Mouse (Mus musculus) lung, embryonic 14.5 days (tissue): Measurements from ENCODE around the gene Pi4kb. TPM values are rescaled to one million over a fixed set of nuclear protein-coding genes. Genes with fewer than 3 reads are reported as not detected.
"Not testable (repeated sequence)": the region's sequence is repeated elsewhere in the genome, so short reads cannot be mapped to it uniquely, and the experiment has no call there.

Source experiments
- ATAC-seq: fragments of 200-750 bp; cut with Nextera tagmentation; 2 replicates; pipeline ENCODE4 v1.8.0; 2017; ENCODE audit warnings: mild to moderate bottlenecking, moderate TSS enrichment, moderate library complexity; ENCODE audit not compliant: insufficient read depth
- DNase-seq: peaks from one replicate; pipeline ENCODE4 v3.0.0-alpha.2; 2015
- H3K27ac ChIP-seq: fragments of 300-500 bp; sonication (generic); 2 replicates; pipeline ENCODE4 v1.5.1; 2014; ENCODE audit warnings: low read depth, mild to moderate bottlenecking, moderate library complexity
- H3K27me3 ChIP-seq: fragments of 300-500 bp; sonication (generic); 2 replicates; pipeline ENCODE4 v1.6.1; 2014; ENCODE audit warnings: low read length, control low read depth; ENCODE audit not compliant: insufficient read depth
- H3K36me3 ChIP-seq: fragments of 300-500 bp; sonication (generic); 2 replicates; pipeline ENCODE4 v1.6.1; 2014; ENCODE audit warnings: control low read depth; ENCODE audit not compliant: insufficient read depth
- H3K4me1 ChIP-seq: fragments of 300-500 bp; sonication (generic); 2 replicates; pipeline ENCODE4 v1.6.1; 2014; ENCODE audit warnings: antibody characterized with exemption, control low read depth; ENCODE audit not compliant: insufficient read depth
- H3K4me2 ChIP-seq: fragments of 300-500 bp; sonication (generic); 2 replicates; pipeline ENCODE4 v1.6.1; 2014; ENCODE audit warnings: mild to moderate bottlenecking
- H3K4me3 ChIP-seq: fragments of 300-500 bp; sonication (generic); 2 replicates; pipeline ENCODE4 v1.5.1; 2014; ENCODE audit warnings: low read depth, low read length
- H3K9ac ChIP-seq: fragments of 300-500 bp; sonication (generic); 2 replicates; pipeline ENCODE4 v1.6.1; 2014
- H3K9me3 ChIP-seq: fragments of 300-500 bp; sonication (generic); 2 replicates; pipeline ENCODE4 v1.6.1; 2016; ENCODE audit warnings: low read depth, low read length, control low read depth
- CTCF ChIP-seq: IDR thresholded peaks from 2 replicates; pipeline ENCODE4 v1.5.1; 2016; ENCODE audit warnings: antibody characterized with exemption, low read depth
- WGBS: fragments of 180-500 bp; shearing (Covaris S2); extraction: QIAGEN DNeasy Blood & Tissue Kit; methylation state at CpG from one replicate; pipeline ENCODE4 v1.1.7; 2014; 5-methylcytosine and 5-hydroxymethylcytosine counted together
- polyA plus RNA-seq: library from polyadenylated mRNA; unstranded; fragments of >200 nt; fragmentation: Nextera tagmentation; extraction: Ambion mirVana; gene quantifications from 2 replicates; pipeline ENCODE4 v1.2.1, GENCODE M21; 2014

The Pi4kb gene
- polyA plus RNA-seq, 1 experiment from 2014 or later, result 24.7 TPM

DNA sequence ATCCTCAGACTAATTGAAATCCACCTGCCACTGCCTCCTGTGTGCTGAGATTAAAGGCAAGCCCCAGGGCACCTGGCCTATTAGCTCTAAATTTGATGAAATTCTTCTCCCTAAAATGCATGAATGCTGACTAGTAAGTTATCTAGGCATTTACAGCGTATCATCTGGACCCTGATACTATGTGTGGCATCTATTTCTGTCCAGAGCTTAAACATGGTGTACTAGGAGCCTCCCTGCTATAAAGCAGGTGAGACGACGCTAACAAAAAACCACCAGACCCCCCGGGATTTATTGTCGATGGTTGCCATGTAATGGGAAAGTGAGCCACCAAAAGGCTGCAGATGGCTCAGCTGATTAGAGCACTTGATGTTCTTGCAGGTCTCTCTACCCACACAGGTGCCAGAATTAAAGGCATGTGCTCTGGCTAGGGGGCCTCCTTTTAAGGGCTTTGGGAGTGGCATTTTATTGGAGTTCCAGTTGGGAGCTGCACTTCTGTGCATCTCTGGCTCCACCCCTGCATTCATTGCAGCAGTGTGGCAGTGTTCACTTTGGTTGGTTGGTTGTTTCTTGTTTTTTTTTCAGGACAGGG lies 52.6 kb downstream of the Pi4kb start:
- Histone ChIP-seq H3K27ac (no peak overlapping the region), H3K27me3 (no peaks in the 10 kb centered on the region), H3K9ac (no peak overlapping the region), H3K36me3 (peaks cover 19% of the 10 kb centered on the region), H3K4me2 (no peak overlapping the region), H3K4me3 (no peak overlapping the region), H3K9me3 (no peaks in the 10 kb centered on the region), H3K4me1 (peaks cover 6% of the 10 kb centered on the region; the same call in 1 of the 2 replicates)
- TF ChIP-seq CTCF, result no peak
- no peak for DNase-seq
- 63% methylated on average over 5 of the region's 5 CpGs for WGBS
- no peak for ATAC-seq

DNA sequence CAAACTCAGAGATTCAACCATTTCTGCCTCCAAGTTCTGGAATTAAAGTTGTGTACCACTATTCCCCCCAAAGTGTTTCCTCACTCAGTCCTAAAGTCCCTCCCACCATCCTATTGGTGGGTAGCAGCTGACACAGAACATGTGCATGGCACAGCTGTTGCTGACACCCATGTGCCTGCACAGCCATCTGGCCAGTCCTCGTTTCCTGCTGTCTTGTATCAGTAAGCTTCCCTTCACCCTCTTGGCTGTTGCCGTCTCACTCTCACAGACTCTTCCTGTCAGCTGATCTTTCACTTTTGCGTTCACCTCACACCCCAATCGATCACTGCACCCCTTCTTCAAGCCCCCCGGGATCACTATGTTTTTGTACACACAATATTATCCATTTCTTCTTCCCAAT lies 53.2 kb downstream of the Pi4kb start:
- Histone ChIP-seq H3K9me3 (no peaks in the 10 kb centered on the region), H3K4me1 (peaks cover 6% of the 10 kb centered on the region; the same call in 1 of the 2 replicates), H3K4me2 (no peak overlapping the region), H3K36me3 (peaks cover 24% of the 10 kb centered on the region), H3K27ac (0 out of 2 replicates have a peak overlapping the region, but pooled peaks have one; percentile 9), H3K9ac (no peak overlapping the region), H3K4me3 (no peak overlapping the region), H3K27me3 (no peaks in the 10 kb centered on the region)
- peak; percentile 53; the same call in 1 of the 2 replicates for ATAC-seq
- peak; percentile 52 for DNase-seq
- 40% methylated on average over 5 of the region's 5 CpGs for WGBS
- TF ChIP-seq CTCF, result no peak

DNA sequence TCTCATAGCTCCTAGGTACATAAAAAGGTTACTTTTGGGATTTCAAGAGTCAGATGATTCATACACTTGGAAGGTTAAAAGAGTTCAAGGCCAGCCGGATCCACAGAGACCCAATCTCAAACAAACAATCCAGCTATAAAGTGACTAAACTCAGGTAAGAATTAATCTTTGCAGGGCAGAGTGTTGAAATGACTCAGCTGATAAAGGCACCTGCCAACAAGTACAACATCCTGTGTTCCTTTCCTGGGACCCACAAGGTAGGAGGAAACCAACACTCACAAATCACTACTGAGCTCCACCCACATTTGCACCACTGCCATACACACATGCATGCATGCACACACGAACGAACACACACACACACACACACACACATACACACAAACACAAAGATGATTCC lies 54.1 kb downstream of the Pi4kb start:
- DNase-seq (no peak), ATAC-seq (no peak)
- Histone ChIP-seq H3K4me1 (peaks cover 6% of the 10 kb centered on the region; the same call in 1 of the 2 replicates), H3K4me2 (no peak overlapping the region), H3K9ac (no peak overlapping the region), H3K27me3 (no peaks in the 10 kb centered on the region), H3K4me3 (no peak overlapping the region), H3K9me3 (no peaks in the 10 kb centered on the region), H3K27ac (no peak overlapping the region), H3K36me3 (peaks cover 33% of the 10 kb centered on the region)
- TF ChIP-seq CTCF, result no peak
- WGBS, result 57% methylated on average over 3 of the region's 3 CpGs

DNA sequence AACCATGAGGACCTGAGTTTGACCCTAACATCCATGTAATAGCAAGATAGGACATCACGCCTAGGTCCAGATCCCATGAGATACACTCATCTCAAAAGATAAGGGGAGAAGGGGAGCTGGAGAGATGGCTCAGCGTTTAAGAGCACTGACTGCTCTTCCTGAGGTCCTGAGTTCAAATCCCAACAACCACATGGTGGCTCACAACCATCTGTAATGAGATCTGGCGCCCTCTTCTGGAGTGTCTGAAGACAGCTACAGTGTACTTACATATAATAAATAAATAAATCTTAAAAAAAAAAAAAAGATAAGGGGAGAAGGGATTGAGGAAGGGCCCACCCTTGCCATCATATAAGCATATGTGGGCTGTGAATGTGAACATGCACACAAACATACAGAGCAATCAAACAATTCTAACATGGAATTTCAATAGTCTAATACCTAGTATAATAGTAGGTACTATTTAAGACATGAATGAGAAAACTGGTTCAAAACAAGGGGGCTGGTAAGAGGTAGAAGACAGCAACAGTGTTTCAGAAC lies 54.8 kb downstream of the Pi4kb start:
- not testable (repeated sequence) for DNase-seq, ATAC-seq, H3K4me3 ChIP-seq, H3K9me3 ChIP-seq, H3K27me3 ChIP-seq, H3K27ac ChIP-seq, H3K4me2 ChIP-seq, H3K9ac ChIP-seq, H3K4me1 ChIP-seq
- 0 out of 2 replicates have a peak, but pooled peaks have one; percentile 3 for TF ChIP-seq CTCF
- WGBS, result 70% methylated on average over 3 of the region's 3 CpGs
- peaks cover 41% of the 10 kb centered on the region for H3K36me3 ChIP-seq

DNA sequence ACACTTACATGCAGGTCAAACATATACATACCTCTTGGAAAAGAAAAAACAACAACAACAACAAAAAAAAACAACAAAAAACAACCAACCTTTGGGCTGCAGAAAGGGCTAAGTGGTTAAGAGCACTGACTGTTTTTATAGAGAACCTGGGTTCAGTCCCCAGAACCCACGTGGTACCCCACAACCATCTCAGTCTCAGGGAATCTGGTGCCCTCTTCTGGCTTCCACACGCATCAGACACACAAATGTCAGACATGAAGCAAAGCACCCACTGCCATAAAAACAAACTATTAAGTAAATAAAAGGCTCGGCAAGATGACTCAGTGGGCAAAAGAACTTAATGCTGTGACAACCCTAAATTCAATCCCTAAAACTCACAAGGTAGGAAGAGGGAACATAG lies 55.4 kb downstream of the Pi4kb start:
- H3K36me3 ChIP-seq, result peaks cover 47% of the 10 kb centered on the region
- 68% methylated on average over 3 of the region's 3 CpGs for WGBS

DNA sequence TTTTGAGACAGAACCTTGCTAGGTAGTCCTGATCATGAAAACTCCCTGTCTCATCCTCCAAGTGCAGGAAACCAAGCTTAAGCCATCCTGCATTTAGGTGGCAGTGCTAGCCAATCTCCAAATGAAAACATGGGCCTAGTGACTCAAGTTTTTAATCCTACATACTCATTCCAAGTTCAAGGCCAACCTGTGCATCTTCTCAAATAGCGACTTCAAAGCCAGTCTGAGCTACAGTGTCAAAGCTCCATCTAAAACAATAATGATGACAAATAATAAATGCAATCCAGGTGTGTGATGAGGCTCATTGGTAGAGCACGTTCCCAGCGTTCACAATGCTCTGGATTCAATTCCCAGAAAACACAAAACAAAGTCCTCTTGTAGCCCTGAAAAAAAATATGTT lies 67.1 kb downstream of the Pi4kb start:
- ATAC-seq (no peak), DNase-seq (no peak)
- H3K4me2 ChIP-seq, result peak overlapping the region; percentile 87
- peaks cover 20% of the 10 kb centered on the region for H3K36me3 ChIP-seq
- H3K27me3 ChIP-seq, result no peaks in the 10 kb centered on the region
- peaks cover 6% of the 10 kb centered on the region; the same call in 1 of the 2 replicates for H3K4me1 ChIP-seq
- peak overlapping the region; percentile 90 for H3K4me3 ChIP-seq
- no peak for TF ChIP-seq CTCF
- H3K9me3 ChIP-seq, result no peaks in the 10 kb centered on the region
- peak overlapping the region; percentile 85 for H3K9ac ChIP-seq
- 12% methylated on average over 3 of the region's 3 CpGs for WGBS
- H3K27ac ChIP-seq, result no peak overlapping the region

More for the DNA sequence above, 55.4 kb downstream of the Pi4kb start:
- no peak overlapping the region for H3K9ac ChIP-seq
- H3K4me1 ChIP-seq, result no peaks in the 10 kb centered on the region
- no peaks in the 10 kb centered on the region for H3K27me3 ChIP-seq
- DNase-seq, result peak; percentile 7
- TF ChIP-seq CTCF, result 0 out of 2 replicates have a peak, but pooled peaks have one; percentile 17
- no peak overlapping the region for H3K4me3 ChIP-seq
- no peak overlapping the region for H3K4me2 ChIP-seq
- no peak for ATAC-seq
- no peaks in the 10 kb centered on the region for H3K9me3 ChIP-seq
- H3K27ac ChIP-seq, result no peak overlapping the region

DNA sequence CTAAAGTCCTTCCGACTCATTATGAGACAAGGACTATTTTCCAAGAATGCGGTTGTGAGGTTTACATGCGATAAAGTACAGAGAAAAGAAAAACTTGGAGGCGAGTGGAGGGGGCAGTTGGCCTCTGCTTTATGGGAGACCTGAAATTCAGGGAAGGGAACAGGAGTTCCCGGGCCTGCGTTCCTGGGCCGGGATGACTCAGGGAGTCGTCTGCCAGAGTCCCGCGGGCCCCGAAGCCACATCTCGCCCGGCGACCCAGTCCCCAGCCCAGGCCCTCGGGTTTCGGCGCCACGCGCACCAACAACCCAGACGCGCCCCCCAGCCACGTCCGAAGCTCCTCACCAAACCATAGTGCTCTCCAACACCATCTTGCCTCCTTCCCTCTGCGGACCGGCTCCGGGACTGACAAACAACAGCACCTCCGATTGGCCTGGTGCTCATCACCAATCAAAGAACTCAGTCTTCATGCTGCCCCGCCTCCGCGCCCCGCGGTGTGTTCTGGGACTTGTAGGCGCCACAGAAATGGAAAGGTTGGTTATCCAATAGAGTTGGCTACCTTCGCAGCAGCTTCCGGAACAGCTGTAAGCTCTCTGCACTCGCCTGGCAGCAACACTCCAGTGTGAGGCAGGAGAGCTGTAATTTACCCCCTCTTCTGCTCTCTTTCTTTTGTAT lies 67.8 kb downstream of the Pi4kb start, which contains the start of gene Psmd4:
Psmd4 (minus strand) TSS at position 449 of the 672 bp plus-strand sequence.
- Histone ChIP-seq H3K4me3 (peak within 1 kb of the TSS; percentile 90), H3K27me3 (no peaks in the 10 kb centered on the region), H3K9ac (peak within 1 kb of the TSS; percentile 85), H3K9me3 (no peaks in the 10 kb centered on the region), H3K4me1 (peaks cover 6% of the 10 kb centered on the region; the same call in 1 of the 2 replicates), H3K36me3 (peaks cover 20% of the 10 kb centered on the region), H3K4me2 (peak within 1 kb of the TSS; percentile 87), H3K27ac (peak within 1 kb of the TSS; percentile 47)
- DNase-seq (peak; percentile 99), ATAC-seq (peak; percentile 99)
- no peak for TF ChIP-seq CTCF
- WGBS, result under 1% methylated on average over 36 of the region's 36 CpGs
